Mouse (Mus musculus): ENCODE measurements around the gene Asf1a. TPM values are rescaled to one million over a fixed set of nuclear protein-coding genes. Genes with fewer than 3 reads are reported as not detected.

Gene Asf1a
- 23.3 and 24.6 TPM in 2 replicates for polyA plus RNA-seq (2021; fragmentation: Nextera tagmentation)
- long read RNA-seq, experiment 1, transcript Asf1a-201 (4 exons, 2,201 nt) = major isoform, 39 of 43 reads
- long read RNA-seq, experiment 1, partial matches to known transcripts = 1 of 43 reads
- long read RNA-seq, experiment 1, other reads (novel, unspliced or antisense) = 3 of 43 reads
- long read RNA-seq, experiment 2, transcript Asf1a-201 (4 exons, 2,201 nt) = major isoform, 33 of 35 reads
- long read RNA-seq, experiment 2, partial matches to known transcripts = 0 of 35 reads
- long read RNA-seq, experiment 2, other reads (novel, unspliced or antisense) = 2 of 35 reads

GRCm38 (mm10) chr10:53596677-53597120 lies at the start of gene Asf1a:
Gene Asf1a, plus strand, starts transcription at chr10:53596757.

GRCm38 (mm10) chr10:53630339-53630738 lies 33.8 kb downstream of the Asf1a start, which contains the start of gene Mcm9:
Gene Mcm9, minus strand, starts transcription at chr10:53630439.

Other genes with a start within 250 kb of the Asf1a start
- gene Cep85l, start 216.8 kb upstream of the Asf1a start, polyA plus RNA-seq (2021; fragmentation: Nextera tagmentation) = 11.9 and 12.8 TPM in 2 replicates
- gene Mcm9, start 33.7 kb downstream of the Asf1a start, polyA plus RNA-seq (2021; fragmentation: Nextera tagmentation) = 3.7 and 4.1 TPM in 2 replicates
- gene Fam184a, start 154.4 kb downstream of the Asf1a start, polyA plus RNA-seq (2021; fragmentation: Nextera tagmentation) = 5.0 and 6.2 TPM in 2 replicates